Mouse (Mus musculus) cerebellum, postnatal 4 days (tissue): Measurements from ENCODE around the gene Myh11.

Experiments used
- DNase-seq, 2 experiments: peaks; one replicate each; pipeline ENCODE4 v3.0.0; 2022; ENCODE audit warnings: low spot score in 2 of 2, mixed read lengths in 1 of 2

Myh11 gene

DNA sequence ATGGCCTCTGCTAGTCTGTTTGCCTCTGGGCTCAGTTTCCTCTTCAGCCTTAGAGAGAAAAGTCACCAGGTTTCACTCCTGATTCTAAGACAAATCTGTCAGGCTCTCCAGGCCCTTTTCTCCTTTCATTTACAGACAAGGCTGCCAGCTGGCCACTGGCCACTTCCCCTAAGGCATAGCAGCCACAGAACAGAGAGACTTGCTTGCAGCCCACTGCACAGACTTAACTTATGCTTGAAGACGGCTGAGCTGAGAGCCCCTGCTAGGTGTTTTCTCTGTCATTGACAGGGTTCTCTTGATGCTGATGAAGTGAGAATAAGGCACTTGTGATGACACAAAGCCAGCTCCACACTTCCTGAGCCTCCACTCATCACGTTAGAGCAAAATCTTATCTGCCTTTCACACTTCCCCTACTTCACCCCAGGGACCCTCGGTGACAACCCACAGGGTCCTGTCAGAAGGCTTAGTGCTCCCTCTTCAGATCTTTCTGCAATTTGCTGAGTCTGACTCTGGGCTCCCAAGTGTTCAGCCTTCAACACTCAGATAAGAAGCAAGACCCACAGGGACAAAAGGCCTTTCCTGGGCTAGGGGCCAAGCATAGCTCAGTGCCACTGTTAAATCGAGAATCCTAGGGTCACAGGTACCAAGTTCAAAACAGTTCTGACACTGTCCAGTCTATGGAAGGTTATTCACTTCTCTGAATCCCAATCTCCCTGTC lies 25.8 kb downstream of the Myh11 start:
- peak in 1 of 2 experiments; percentile 18 for DNase-seq

- no peak for DNase-seq
These were observed 26.7 kb downstream of the Myh11 start for GRCm38 (mm10) chr16:14264504-14264903.

DNA sequence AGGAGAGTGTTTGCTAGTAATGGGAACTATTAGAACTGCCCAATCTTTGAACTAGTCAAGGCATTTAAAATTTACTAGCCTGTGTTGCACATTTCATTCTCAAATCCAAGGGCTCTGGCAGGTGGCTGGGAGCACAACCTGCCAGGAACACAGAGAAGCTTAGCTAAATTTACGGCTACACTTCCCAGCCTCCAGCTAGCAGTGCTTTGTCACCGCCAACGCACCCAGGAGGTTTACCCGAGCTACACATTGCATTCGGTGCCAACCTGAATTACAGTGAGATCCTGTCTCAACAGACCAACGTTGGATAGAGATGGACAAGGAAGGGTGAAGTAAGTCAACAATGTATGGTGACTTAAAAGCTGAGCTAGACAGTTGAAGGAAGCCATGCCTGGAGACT lies 27.9 kb downstream of the Myh11 start:
- no peak for DNase-seq

- no peak for DNase-seq
These were observed 28.8 kb downstream of the Myh11 start for GRCm38 (mm10) chr16:14262410-14262809.

DNA sequence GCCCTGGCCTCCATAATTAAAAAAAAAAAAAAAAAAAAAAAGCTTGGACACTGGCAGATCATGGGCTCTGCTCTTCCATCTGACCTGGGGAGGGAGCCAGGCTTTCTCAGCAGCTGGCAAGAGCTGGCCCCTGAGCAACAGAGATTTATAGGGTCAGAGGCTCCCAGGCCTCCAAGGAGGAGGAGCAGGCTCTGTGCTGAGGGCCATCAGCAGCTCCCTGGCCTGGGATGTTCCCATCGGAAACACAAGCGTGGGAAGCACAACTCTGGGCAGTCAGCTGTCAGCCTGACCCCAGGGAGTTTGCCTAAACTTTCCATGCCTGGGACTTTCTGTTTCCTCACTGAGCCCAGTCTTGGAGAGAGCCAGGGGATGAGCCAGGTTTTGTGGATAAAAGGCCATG lies 32.3 kb downstream of the Myh11 start:
- DNase-seq = no peak

GRCm38 (mm10) chr16:14253586-14253985 lies 37.6 kb downstream of the Myh11 start:
- no peak for DNase-seq

GRCm38 (mm10) chr16:14252877-14253276 lies 38.3 kb downstream of the Myh11 start:
- no peak for DNase-seq

- DNase-seq = no peak
These were observed 41.3 kb downstream of the Myh11 start for GRCm38 (mm10) chr16:14249913-14250312.

DNA sequence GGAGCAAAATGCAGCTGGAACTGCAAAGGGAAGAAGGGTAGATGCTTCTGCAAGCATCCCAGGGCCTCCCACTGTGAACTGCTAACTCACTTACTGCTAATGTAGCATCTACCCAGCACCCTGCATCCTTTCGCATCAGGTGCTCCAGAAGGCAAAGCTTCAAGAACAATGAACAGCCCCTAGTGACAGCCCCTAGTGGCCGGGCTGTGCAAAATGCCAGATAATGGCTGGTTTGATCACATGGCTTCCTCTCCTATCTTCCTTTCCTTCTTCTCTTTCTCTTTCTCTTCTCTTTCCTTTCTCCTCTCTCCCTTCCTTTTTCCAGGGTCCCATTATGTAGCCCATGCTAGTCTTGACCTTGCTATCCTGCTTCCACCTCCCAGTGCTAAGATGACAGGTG lies 48.6 kb downstream of the Myh11 start:
- DNase-seq = no peak

GRCm38 (mm10) chr16:14242059-14242458 lies 49.1 kb downstream of the Myh11 start:
- DNase-seq = no peak

GRCm38 (mm10) chr16:14237100-14237723 lies 54.0 kb downstream of the Myh11 start:
- DNase-seq = peak; percentile 72 to 80

- no peak for DNase-seq
These were observed 76.0 kb downstream of the Myh11 start for GRCm38 (mm10) chr16:14215156-14215555.

GRCm38 (mm10) chr16:14198798-14199197 lies 92.4 kb downstream of the Myh11 start:
- DNase-seq = no peak

- DNase-seq = peak in 1 of 2 experiments; percentile 39
These were observed 95.7 kb downstream of the Myh11 start for GRCm38 (mm10) chr16:14195427-14195826.

DNA sequence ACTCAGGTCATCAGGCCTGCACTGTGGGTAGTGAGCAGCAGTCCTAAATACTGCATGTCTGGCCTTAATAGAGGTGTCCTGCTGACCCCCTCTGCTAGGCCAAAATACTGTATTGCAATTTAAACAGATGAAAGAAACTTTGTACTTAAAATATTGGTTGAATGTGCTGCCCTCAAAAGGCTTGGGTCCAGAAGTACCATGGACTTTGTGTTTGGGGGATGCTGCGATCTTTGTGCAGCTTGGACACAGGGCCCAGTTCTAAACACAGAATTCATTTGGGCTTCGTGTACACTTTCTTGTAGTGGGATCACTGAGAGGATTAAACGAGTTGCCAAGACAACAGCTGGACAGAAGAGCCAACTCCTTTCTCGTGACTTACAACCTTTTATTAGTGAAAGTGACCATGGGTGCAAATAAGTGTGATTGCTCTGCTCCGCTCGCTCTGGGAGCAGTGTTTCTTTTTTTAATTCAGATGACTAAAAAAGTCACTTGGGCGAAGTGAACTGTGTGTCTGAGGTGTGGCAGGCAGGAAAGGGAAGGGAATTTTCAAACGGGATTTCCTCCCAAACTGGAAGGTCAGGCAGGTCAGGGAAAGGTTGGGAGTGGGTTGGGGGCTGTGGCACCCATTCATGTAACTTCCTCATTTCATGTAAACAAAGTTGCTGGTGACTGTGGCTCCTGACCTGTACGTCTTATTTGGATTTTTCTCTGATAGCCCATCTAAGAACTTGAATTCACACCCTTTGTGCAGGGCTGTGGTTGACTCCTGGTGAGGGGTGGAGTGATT lies 96.8 kb downstream of the Myh11 start:
- no peak for DNase-seq

GRCm38 (mm10) chr16:14185516-14185915 lies 105.7 kb downstream of the Myh11 start:
- no peak for DNase-seq

DNA sequence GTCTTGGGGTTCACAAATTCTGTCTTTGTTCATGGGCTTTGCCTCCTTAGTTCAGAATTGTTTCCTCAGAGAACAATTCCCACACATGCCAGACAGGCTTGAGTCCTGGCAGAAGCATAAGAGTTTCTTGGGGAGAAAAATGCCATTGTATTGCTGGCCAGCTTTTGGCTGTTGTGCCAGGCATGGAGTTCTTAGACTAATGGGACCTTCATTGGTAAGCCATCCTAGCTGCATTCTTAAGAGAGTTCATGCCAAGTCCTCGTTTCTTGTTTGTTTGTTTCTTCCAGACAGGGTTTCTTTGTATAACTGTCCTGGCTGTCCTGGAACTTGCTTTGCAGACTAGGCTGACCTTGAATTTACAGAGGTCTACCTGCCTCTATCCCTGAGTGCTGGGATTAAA lies 107.3 kb downstream of the Myh11 start:
- no peak for DNase-seq

DNA sequence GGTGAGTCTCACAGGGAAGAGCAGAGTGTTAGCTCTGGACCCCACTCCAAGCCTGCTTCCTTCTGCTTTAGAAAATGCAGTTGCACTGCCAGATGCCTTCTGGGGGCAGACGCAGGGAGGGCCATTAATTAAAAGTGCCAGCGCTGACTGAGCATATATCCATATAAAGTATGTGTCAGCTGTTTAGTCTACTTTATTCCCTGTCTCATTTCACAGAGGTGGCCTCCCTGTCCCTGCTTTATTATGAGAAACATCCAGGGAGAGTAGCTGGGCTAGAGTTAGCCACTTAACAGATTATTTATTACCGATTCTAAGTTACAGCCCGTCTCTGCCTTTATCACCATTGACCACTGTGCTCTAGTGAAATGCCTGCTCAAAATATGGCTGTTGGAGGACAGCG lies 108.8 kb downstream of the Myh11 start:
- no peak for DNase-seq

DNA sequence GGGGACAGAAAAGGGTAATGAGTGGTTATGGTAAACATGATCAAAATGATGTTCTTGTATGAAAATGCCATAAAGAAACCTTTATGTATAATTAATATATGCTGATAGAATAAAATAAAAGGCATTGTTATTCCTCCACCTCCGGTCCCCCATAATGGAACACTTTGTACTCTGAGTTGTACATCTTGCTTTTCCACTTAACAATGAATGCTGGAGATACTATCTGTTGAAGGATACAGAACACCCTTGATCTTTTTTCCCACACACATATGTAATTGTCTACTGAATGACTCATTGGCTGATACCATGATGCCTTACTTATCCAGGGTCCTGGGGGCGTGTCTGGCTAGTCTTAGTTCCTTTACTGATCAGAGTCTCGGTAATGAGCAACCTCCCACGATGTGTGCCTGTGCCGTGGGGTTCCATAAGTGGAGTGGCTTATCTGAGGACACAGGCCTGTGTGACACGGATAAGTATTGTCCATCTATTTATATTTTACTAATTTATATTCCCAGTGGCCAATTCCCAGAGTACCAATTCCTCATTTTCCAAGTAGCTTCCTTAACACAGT lies 110.9 kb downstream of the Myh11 start:
- no peak for DNase-seq

GRCm38 (mm10) chr16:14178041-14178440 lies 113.1 kb downstream of the Myh11 start:
- no peak for DNase-seq

DNA sequence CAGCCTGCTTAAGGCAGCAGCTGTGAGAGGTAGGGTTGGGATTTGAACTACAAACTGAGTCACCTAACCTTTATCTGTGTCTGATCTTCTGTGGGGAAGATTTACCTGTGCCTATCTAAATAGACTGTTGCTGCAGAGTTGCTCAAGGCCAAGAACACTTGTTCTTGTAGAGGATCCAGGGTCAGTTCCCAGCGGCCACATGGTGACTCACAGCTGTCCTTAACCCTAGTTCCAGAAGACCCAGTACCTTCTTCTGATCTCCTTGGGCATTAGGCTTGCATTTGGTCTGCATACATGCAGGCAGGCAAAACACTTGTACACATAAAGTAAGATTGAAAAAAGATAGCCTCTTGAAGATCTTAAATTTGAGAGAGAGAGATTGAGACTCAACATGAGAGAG lies 121.5 kb downstream of the Myh11 start:
- DNase-seq = no peak

- no peak for DNase-seq
These were observed 124.7 kb downstream of the Myh11 start for GRCm38 (mm10) chr16:14166490-14166889.
